Mouse (Mus musculus) cerebellum, adult 18-20 months (tissue): ENCODE results near the gene Zfp874a.
"Not testable (repeated sequence)": the region's sequence is repeated elsewhere in the genome, so short reads cannot be mapped to it uniquely, and the experiment has no call there.

Experiments
- DNase-seq, 2 experiments: peaks; one replicate each; pipeline ENCODE4 v3.0.0; 2021

Gene Zfp874a

GRCm38 (mm10) chr13:67451172-67452020 is at the start of gene Zfp874a:
TSS of gene Zfp874a (minus strand) at chr13:67451624.
- peak; percentile 91 to 97 for DNase-seq

- DNase-seq, result no peak
Observed at GRCm38 (mm10) chr13:67500908-67501307, 49.5 kb upstream of the Zfp874a start.

- DNase-seq, result peak; percentile 82 to 90
Observed at GRCm38 (mm10) chr13:67500084-67500719, 48.8 kb upstream of the Zfp874a start, which contains the start of gene Zfp58. TSS of gene Zfp58 (minus strand) at chr13:67500555.

GRCm38 (mm10) chr13:67495631-67496030 is 44.2 kb upstream of the Zfp874a start:
- DNase-seq, result no peak

GRCm38 (mm10) chr13:67484424-67484811 is 33.0 kb upstream of the Zfp874a start:
- DNase-seq, result no peak

- peak; percentile 89 to 94 for DNase-seq
Observed at GRCm38 (mm10) chr13:67483625-67484423, 32.4 kb upstream of the Zfp874a start, which contains the start of gene Zfp874b. TSS of gene Zfp874b (minus strand) at chr13:67484258.

- DNase-seq, result no peak
Observed at GRCm38 (mm10) chr13:67481528-67481927, 30.1 kb upstream of the Zfp874a start.

- no peak for DNase-seq
Observed at GRCm38 (mm10) chr13:67469274-67469673, 17.9 kb upstream of the Zfp874a start.

- DNase-seq, result not testable (repeated sequence)
Observed at GRCm38 (mm10) chr13:67463506-67464185, 12.2 kb upstream of the Zfp874a start.

- no peak for DNase-seq
Observed at GRCm38 (mm10) chr13:67452021-67452309, 541 bp upstream of the Zfp874a start.

- not testable (repeated sequence) for DNase-seq
Observed at GRCm38 (mm10) chr13:67437095-67437494, 14.3 kb downstream of the Zfp874a start.

- no peak for DNase-seq
Observed at GRCm38 (mm10) chr13:67428116-67428515, 23.3 kb downstream of the Zfp874a start.

- DNase-seq, result not testable (repeated sequence)
Observed at GRCm38 (mm10) chr13:67425699-67426098, 25.7 kb downstream of the Zfp874a start.

- DNase-seq, result not testable (repeated sequence)
Observed at GRCm38 (mm10) chr13:67422532-67422931, 28.9 kb downstream of the Zfp874a start.

- DNase-seq, result peak; percentile 50 to 55
Observed at GRCm38 (mm10) chr13:67421207-67421857, 30.1 kb downstream of the Zfp874a start, which contains the start of gene Zfp459. TSS of gene Zfp459 (minus strand) at chr13:67421418.

- DNase-seq, result peak in 1 of 2 experiments; percentile 8
Observed at GRCm38 (mm10) chr13:67420558-67421206, 30.7 kb downstream of the Zfp874a start.

- no peak for DNase-seq
Observed at GRCm38 (mm10) chr13:67416811-67417210, 34.6 kb downstream of the Zfp874a start.

- no peak for DNase-seq
Observed at GRCm38 (mm10) chr13:67415759-67416158, 35.7 kb downstream of the Zfp874a start.

- DNase-seq, result not testable (repeated sequence)
Observed at GRCm38 (mm10) chr13:67413634-67414033, 37.8 kb downstream of the Zfp874a start.

- DNase-seq, result peak; percentile 71 to 72
Observed at GRCm38 (mm10) chr13:67399183-67399903, 52.1 kb downstream of the Zfp874a start, which contains the start of gene Zfp429. TSS of gene Zfp429 (minus strand) at chr13:67399819.

GRCm38 (mm10) chr13:67376255-67376654 is 75.2 kb downstream of the Zfp874a start:
- DNase-seq, result not testable (repeated sequence)
